Mouse (Mus musculus): ENCODE data around the gene Fam110a.

DNA sequence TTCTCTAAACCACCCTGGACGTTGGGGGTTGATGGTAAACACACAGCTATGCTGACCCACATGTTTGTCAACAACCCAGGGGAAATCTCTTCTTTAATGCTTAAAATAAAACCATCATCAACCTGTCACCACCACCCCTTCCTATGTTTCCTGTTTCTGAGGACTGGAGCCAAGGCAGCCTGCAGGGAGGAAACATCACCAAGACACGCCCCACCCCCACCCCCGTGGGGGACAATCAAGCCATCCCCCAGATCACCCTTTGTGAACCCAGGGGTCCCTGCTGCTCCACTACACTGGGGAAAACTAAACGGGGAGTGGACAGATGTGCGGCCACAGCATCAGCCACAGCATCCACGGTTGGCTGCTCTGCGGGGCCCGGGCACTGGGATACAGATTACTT lies 11.6 kb downstream of the Fam110a start:
- TF ChIP-seq CTCF (IDR thresholded peaks at IDR 0.05; ENCODE audit: borderline replicate concordance, insufficient read depth, low read length): no peak
- TF ChIP-seq POLR2A (IDR thresholded peaks at IDR 0.05; ENCODE audit: low read depth, low read length): no peak

Measured in embryonic fibroblast, embryonic 13.5 days (primary cell).